Mouse (Mus musculus): ENCODE data around the gene Npr3.

The Npr3 gene

GRCm38 (mm10) chr15:11906571-11907531 lies at the start of gene Npr3:
Gene Npr3, minus strand, starts transcription at chr15:11907287.
- in situ Hi-C loops (cut with MboI, MseI): no loop called here

GRCm38 (mm10) chr15:11956129-11956528 lies 49.0 kb upstream of the Npr3 start:
- in situ Hi-C loops (cut with MboI, MseI): no loop called here

GRCm38 (mm10) chr15:11954190-11954589 lies 47.1 kb upstream of the Npr3 start:
- in situ Hi-C loops (cut with MboI, MseI): no loop called here

DNA sequence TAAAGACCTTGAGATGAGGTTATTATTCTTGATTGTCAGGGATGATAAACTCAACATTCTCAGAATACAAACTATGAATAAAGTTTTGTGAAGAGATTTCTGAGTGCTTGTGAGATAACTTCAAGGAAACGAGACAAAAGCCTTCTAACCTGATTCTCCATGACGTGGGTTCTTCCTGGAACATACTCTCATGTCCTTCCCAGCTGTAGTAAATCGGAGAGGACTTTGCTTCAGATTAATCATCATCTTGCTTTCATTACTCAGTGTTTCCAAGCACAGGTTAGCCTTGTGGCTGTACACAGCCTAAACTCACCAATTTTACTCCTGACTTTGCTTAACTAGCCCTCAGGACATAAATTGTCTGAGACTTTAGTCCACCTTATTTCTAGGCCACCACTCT lies 45.1 kb upstream of the Npr3 start:
- in situ Hi-C loops (cut with MboI, MseI): no loop called here

- in situ Hi-C loops (cut with MboI, MseI): no loop called here
These were observed 44.1 kb upstream of the Npr3 start for GRCm38 (mm10) chr15:11951181-11951580.

GRCm38 (mm10) chr15:11950144-11950543 lies 43.1 kb upstream of the Npr3 start:
- in situ Hi-C loops (cut with MboI, MseI): no loop called here

DNA sequence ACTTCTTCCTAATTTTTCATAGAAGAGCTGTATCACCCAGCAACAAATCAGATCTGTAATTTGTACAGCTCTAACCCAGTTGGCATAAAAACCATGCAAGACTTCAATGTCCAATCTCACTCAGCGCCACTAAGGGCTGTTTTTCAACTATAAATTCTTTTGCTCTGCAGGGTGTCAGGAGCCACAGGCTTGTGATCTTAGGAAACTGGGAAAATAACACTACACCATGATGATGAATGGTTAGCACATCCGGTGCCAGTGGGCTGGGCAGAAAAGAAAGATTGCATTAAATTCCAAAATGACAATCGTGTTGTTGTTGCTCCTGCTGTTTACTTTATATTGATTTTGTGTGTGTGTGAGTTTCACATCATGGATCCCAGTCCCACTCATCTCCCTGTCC lies 42.4 kb upstream of the Npr3 start:
- in situ Hi-C loops (cut with MboI, MseI): no loop called here

DNA sequence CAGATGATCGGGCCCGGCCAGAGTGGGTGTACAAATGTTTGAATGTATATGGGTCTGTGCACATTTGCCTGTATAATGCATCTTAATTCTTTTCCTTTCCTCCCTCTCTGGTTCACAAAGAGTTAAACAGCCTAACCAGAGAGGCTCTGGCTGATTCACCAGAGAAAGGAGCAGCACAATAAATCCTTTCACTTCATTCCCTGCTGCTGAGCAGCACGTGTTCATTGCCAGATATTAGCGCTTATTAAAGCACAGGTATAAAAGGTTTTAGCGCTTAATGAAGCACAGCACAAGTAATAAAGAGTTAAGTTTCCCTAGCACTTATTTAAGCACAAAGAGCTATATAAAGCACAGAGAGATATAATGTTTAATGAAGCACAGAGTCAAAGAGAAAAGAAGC lies 33.8 kb upstream of the Npr3 start:
- in situ Hi-C loops (cut with MboI, MseI): no loop called here

DNA sequence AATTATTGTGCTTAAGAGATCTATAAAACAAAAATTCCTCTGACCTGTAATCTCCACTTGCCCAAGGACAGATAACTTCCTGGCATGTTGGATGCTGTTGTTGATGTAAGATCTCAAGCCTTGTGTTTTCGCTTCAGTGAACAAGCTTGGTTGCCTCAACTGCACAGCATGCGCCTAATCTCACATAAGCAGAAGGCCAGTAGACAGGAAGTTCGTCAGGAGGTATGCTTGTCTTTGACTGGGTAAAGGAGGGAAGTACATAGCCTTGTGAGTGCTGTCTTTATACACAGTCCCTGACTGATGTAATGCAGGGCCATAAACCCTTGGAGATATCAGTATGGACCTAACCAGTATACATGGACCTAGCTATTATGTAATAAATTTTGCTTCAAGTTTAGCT lies 20.7 kb upstream of the Npr3 start:
- in situ Hi-C loops (cut with MboI, MseI): no loop called here

DNA sequence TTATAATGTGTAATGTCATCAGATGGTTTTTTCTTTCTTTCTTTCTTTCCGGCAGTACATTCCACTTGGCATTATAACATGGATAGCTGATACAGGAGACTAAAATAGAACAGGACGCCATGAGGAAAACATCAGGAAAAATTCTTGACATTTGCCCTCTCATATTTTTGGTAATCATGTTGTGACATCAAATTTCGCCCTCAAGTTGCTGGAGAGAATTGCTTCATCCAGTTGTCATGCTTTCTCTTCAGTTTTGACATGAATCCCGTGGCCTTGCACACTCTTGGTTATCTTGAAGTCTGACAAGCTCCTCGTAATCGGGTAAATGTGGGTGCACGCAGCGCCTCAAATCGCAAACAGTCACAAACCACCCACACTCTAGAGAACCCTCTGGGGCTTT lies 7.0 kb upstream of the Npr3 start:
- in situ Hi-C loops (cut with MboI, MseI): no loop called here

DNA sequence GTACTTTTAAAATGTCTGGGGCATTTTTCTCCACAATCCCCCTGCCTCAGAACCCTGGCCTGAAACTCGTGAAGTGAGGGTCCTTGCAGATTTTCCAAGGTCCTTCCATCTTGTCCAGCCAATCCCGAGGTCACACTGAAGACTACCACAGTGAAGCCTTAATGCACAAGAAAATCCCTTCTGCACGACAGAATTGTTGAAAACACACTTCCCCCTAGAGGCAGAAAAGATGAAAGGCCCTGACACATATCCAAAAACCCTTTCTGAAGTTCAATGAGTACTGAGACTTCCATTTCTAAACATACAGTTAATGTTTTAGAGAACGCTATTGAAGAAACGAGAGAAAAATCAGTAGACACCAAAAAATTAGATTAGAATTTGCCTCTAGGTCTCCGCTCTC lies 2.8 kb upstream of the Npr3 start:
- in situ Hi-C loops (cut with MboI, MseI): no loop called here

DNA sequence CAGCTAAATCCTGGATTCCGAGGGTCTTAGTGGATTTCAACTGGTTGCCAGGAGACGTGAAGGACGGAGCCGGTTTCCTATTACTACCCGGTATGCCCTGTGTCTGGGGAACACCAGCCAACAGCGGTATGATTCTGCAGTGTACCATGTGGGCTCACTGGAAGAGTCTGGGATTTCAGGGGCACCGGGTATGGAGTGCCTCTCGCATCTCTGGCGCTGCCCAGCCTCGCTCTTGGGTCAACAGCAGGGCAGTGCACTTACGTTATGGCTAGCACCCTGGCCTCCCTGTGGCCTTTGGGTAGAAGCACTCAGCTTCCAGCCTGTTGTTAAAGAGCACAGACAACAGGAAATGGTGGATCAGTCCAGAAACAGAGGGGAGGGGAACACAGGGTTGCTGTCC lies 1.1 kb upstream of the Npr3 start:
- in situ Hi-C loops (cut with MboI, MseI): no loop called here

DNA sequence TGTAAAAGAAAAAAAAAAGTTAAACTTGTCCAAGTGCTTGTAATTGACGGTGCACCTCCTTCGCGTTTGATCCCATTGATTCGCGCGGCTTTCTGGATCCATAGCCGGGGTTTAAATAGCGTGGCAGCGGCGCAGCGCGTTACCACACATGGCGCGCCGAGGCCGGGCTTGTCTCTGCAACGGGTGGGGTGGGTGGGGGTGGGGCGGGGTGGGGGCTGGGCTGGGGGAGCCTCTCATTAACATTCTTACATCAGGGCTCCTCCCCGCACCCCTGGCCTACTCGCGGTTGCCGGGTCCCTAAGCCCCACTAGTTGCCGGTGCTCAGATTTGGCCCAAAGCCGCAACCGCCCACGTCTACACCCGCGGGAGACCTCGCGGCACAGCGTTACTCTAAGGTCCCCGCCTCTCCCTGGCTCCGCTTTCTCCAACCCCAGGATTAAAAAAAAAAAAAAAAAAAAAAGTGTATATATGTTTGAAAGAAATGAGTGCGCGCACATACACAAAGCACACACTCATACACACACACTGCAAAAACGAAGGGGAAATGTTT lies 991 bp downstream of the Npr3 start:
- in situ Hi-C loops (cut with MboI, MseI): no loop called here

- in situ Hi-C loops (cut with MboI, MseI): no loop called here
These were observed 2.0 kb downstream of the Npr3 start for GRCm38 (mm10) chr15:11904848-11905672.

DNA sequence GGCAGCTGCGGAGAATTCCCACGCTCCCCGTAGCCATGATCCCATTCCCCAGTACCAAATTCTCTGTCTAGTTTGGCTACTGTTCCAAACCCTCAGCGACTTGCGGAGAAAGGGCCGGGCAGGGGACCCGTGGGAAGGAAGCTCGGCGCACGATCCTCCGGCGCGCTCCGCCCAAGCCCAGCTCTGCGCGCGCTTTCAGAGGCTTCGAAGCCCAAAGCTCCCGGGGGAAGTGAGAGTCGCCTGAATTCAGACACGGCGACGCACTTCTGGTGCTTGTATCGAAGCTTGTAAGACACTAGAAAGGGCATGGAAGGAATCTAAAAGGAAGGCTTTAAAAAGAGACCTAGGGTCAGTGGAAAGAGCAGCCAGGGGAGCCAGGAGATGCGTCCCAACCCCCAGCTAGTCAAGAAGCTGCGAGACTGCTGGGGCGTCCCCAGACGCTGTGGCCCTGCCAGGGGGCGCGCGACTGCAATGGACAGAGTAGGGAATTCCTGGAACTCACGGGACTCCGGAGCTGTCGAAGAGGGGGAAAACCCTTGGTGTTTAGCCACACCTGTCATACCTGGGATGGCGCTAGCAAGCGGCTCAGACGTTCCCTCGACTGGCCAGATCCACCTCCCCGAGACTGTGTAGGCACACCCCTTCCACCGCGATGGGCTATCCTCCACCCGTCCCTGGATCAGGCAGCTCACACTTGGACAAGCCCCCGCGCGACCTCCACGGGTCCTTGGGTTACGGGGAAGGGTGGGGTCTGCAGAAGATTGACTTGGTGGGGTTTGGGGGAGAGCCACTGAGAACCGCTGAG lies 2.8 kb downstream of the Npr3 start:
- in situ Hi-C loops (cut with MboI, MseI): no loop called here

- in situ Hi-C loops (cut with MboI, MseI): no loop called here
These were observed 3.7 kb downstream of the Npr3 start for GRCm38 (mm10) chr15:11903196-11904042.

GRCm38 (mm10) chr15:11897617-11898016 lies 9.5 kb downstream of the Npr3 start:
- in situ Hi-C loops (cut with MboI, MseI): no loop called here

- in situ Hi-C loops (cut with MboI, MseI): no loop called here
These were observed 9.9 kb downstream of the Npr3 start for GRCm38 (mm10) chr15:11897162-11897561.

- in situ Hi-C loops (cut with MboI, MseI): no loop called here
These were observed 13.1 kb downstream of the Npr3 start for GRCm38 (mm10) chr15:11893969-11894368.

DNA sequence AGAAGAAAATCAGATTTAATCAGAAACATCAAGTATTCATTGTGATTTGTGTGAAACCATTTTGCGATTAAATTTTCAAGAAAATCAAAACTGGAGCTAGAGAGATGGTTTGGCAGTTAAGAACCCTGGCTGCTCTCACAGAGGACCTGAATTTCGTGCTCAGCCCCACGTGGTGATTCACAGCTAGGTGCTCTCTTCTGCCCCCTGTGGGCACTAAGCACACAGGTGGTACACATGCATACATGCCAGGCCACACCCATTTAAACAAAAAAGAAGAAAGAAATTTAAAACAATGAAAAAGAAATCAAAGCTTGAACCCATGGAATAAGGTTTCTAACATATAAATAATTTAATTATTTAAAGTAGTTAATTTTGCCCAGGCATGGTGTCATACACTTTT lies 15.7 kb downstream of the Npr3 start:
- in situ Hi-C loops (cut with MboI, MseI): no loop called here
